Mouse (Mus musculus): Measurements from ENCODE around the gene Hadhb. TPM values are rescaled to one million over a fixed set of nuclear protein-coding genes. Genes with fewer than 3 reads are reported as not detected.

The Hadhb gene
- total RNA-seq (2021), result 1,000 to 10,000 TPM; 1,981 to 2,338 TPM
- polyA plus RNA-seq (2012; rRNA removed), result 1,187 and 1,731 TPM in 2 replicates
- long read RNA-seq, transcript Hadhb-203 (16 exons, 2,048 nt), result minor isoform, 1,509 of 3,885 reads
- long read RNA-seq, transcript Hadhb-201 (16 exons, 2,033 nt), result major isoform, 2,092 of 3,885 reads
- long read RNA-seq, transcript Hadhb-202 (16 exons, 2,045 nt), result minor isoform, 67 of 3,885 reads
- long read RNA-seq, partial matches to known transcripts, result 127 of 3,885 reads
- long read RNA-seq, other reads (novel, unspliced or antisense), result 89 of 3,885 reads

DNA sequence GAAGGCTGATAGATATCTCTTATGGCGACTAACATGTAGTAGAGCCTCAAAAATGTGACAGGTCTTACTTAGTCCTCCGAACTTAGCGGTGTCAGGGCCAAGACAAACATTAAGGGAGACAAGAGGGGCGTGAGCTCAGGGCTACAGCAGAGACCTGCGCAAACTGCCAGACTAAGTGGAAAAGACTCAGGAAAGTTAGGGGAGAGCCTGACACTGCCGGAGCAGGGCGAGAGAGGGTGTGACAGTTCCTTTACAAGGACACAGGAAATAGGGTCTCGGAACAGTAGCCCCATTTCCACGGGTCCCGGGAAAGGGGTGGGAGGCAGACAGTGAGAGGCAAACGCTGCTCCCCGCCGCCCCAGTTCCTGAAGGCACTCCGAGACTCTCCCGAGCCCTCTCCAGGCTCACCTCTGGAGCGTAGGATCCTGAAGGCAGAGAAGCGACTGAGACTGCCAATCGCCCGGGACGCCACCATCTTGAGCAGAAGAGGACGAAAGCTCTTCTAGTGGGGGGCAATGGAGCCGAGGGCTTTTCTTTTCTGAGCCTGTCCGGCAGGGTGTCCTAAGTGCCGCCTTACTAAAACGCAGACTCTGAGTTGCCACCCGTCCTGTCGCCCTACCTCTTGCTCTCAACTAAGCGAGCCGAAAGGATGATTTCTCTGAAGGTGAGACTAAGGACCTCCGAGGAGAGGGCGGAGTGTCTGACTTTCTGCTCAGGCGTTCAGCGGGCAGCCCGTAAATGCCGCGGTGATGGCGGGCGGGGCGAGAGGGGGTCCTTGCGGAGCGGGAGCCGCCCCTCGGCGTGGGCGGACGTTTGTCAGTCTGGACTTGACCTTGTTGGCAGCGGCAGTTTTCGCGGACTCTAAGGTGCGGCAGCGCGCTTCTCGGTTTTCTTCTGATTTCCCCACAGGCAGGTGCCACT is at the start of gene Hadhb, which contains the start of gene Hadha:
TSS of gene Hadhb (plus strand) at position 775 of the 921 bp plus-strand sequence.
TSS of gene Hadha (minus strand) at position 689 of the 921 bp plus-strand sequence.
- Histone ChIP-seq H3K79me2 (replicated peaks; ENCODE audit: control insufficient read depth, insufficient read depth, low read length) (peaks cover 5% of the 10 kb centered on the region; the same call in 1 of the 2 replicates), H3K9ac (ENCODE audit: low read depth, low read length) (peak within 1 kb of the TSS; percentile 93), H3K4me1 (ENCODE audit: control insufficient read depth, insufficient read depth, low read length) (peaks cover 3% of the 10 kb centered on the region), H3K27ac (peak within 1 kb of the TSS; percentile 98), H3K27me3 (ENCODE audit: control insufficient read depth, insufficient read depth, low read length) (no peaks in the 10 kb centered on the region), H3K4me3 (peak within 1 kb of the TSS; percentile 92), H3K36me3 (ENCODE audit: control insufficient read depth, insufficient read depth, low read length) (peaks cover 22% of the 10 kb centered on the region)
- DNase-seq, result peak; percentile 96 to 97
- peak; percentile 88 for TF ChIP-seq EP300 (IDR thresholded peaks at IDR 0.05; ENCODE audit: insufficient read depth, low read depth, low read length)
- peak; percentile 89 for TF ChIP-seq POLR2A (IDR thresholded peaks at IDR 0.05; ENCODE audit: insufficient read depth, low read depth, low read length)
- peak; percentile 27; the same call in 1 of the 2 replicates for TF ChIP-seq CTCF (IDR thresholded peaks at IDR 0.05)
- intact Hi-C loops (cut with DNase I), result loop anchor here (5.0 kb wide), 1 partner anchor 78 kb away; the partner anchor contains the start of gene Selenoi
- under 1% methylated on average over 53 of the region's 53 CpGs for WGBS

DNA sequence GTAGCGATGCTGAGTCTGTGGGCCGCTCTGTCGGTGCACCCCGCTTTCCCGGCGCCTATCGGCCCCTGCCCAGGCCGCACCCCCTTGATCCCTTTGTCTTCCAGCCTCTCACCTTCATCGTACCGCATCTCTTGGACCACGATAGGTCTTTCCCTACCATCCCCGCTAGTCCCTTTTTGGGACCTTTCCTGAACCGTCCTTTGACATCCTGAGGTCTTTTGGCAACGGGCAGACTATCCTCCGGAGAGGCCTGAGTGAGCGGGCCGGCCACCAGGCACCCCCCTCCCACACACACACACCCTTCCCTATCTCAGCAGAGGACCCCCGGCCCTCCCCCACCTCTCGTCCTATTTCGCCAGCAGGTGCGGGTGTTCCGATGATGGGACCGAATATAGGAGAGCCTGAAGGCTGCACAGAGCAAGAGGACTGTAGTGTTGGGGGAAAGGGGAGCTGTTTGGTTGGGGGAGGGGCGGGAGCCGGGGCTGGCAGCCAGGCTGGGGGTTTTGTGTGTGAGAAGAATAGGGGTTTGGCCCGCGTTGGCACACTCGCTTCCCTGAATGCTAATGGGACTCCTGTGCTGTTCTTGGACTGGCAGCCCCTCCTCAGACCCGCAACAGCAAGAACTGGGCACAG is 49.3 kb upstream of the Hadhb start, which contains the start of gene 3110082J24Rik:
TSS of gene 3110082J24Rik (minus strand) at position 419 of the 633 bp plus-strand sequence.
- Histone ChIP-seq H3K9ac (ENCODE audit: low read depth, low read length) (0 out of 2 replicates have a peak within 1 kb of the TSS, but pooled peaks have one; percentile 13), H3K36me3 (ENCODE audit: control insufficient read depth, insufficient read depth, low read length) (no peaks in the 10 kb centered on the region), H3K79me2 (replicated peaks; ENCODE audit: control insufficient read depth, insufficient read depth, low read length) (no peaks in the 10 kb centered on the region), H3K27ac (no peak within 1 kb of the TSS), H3K27me3 (ENCODE audit: control insufficient read depth, insufficient read depth, low read length) (peaks cover 8% of the 10 kb centered on the region), H3K4me1 (ENCODE audit: control insufficient read depth, insufficient read depth, low read length) (no peaks in the 10 kb centered on the region), H3K4me3 (peak within 1 kb of the TSS; percentile 44)
- TF ChIP-seq EP300 (IDR thresholded peaks at IDR 0.05; ENCODE audit: insufficient read depth, low read depth, low read length) (no peak), POLR2A (IDR thresholded peaks at IDR 0.05; ENCODE audit: insufficient read depth, low read depth, low read length) (no peak), CTCF (IDR thresholded peaks at IDR 0.05) (no peak)
- 7% methylated on average over 29 of the region's 29 CpGs for WGBS
- peak in 1 of 2 experiments; percentile 14 for DNase-seq
- intact Hi-C loops (cut with DNase I), result no loop called here

DNA sequence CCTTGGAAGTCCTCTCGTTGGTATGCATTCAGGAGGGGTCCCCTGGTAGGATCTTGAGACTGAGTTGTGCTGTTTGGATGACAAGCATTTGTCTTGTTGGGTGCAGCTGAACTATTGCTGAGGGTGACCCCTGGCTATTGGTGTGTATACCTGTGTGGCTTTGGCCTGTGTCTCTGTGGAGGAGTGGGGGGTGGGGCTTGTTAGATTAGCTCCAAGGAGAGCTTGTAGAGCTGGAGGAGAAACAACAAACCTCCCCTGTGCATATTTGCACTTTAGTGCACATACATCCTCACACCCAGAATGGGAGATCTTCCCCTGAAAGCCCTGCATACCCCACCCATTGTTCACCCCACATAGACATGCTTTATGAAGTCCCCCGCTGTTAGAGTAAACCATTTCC is 48.3 kb upstream of the Hadhb start:
- peak in 1 of 2 experiments; percentile 4 for DNase-seq
- H3K36me3 ChIP-seq (ENCODE audit: control insufficient read depth, insufficient read depth, low read length), result no peaks in the 10 kb centered on the region
- intact Hi-C loops (cut with DNase I), result no loop called here
- WGBS, result 56% methylated on average over 2 of the region's 2 CpGs
- H3K4me3 ChIP-seq, result no peak overlapping the region
- H3K27me3 ChIP-seq (ENCODE audit: control insufficient read depth, insufficient read depth, low read length), result peaks cover 8% of the 10 kb centered on the region
- no peaks in the 10 kb centered on the region; the same call in 1 of the 2 replicates for H3K4me1 ChIP-seq (ENCODE audit: control insufficient read depth, insufficient read depth, low read length)
- H3K79me2 ChIP-seq (replicated peaks; ENCODE audit: control insufficient read depth, insufficient read depth, low read length), result no peaks in the 10 kb centered on the region
- H3K9ac ChIP-seq (ENCODE audit: low read depth, low read length), result no peak overlapping the region
- H3K27ac ChIP-seq, result no peak overlapping the region
- TF ChIP-seq EP300 (IDR thresholded peaks at IDR 0.05; ENCODE audit: insufficient read depth, low read depth, low read length), result no peak
- TF ChIP-seq POLR2A (IDR thresholded peaks at IDR 0.05; ENCODE audit: insufficient read depth, low read depth, low read length), result no peak
- no peak for TF ChIP-seq CTCF (IDR thresholded peaks at IDR 0.05)

DNA sequence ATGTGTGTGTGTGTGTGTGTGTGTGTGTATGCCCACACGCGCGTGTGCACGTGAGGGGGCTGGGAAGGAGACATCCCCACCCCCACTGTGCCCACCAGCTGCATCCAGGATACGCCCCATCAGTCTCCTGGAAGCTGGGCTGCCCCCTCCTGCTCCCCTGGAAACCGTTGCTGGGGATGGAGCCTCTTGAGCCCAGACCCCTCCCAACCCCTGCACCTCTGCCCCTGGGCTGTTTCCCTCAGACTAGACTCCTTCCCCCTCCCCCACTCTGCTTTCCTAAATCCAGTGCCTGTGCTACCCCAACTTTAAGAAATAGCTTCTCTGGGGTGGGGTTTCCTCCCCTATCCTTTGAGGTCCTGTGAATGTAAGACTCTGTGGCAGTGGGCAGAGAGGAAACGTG is 47.9 kb upstream of the Hadhb start:
- peak in 1 of 2 experiments; percentile 4 for DNase-seq
- Histone ChIP-seq H3K36me3 (ENCODE audit: control insufficient read depth, insufficient read depth, low read length) (no peaks in the 10 kb centered on the region), H3K4me1 (ENCODE audit: control insufficient read depth, insufficient read depth, low read length) (no peaks in the 10 kb centered on the region; the same call in 1 of the 2 replicates), H3K27me3 (ENCODE audit: control insufficient read depth, insufficient read depth, low read length) (peaks cover 8% of the 10 kb centered on the region), H3K79me2 (replicated peaks; ENCODE audit: control insufficient read depth, insufficient read depth, low read length) (no peaks in the 10 kb centered on the region), H3K9ac (ENCODE audit: low read depth, low read length) (no peak overlapping the region), H3K27ac (no peak overlapping the region), H3K4me3 (no peak overlapping the region)
- intact Hi-C loops (cut with DNase I), result no loop called here
- WGBS, result 51% methylated on average over 7 of the region's 7 CpGs
- no peak for TF ChIP-seq CTCF (IDR thresholded peaks at IDR 0.05)

DNA sequence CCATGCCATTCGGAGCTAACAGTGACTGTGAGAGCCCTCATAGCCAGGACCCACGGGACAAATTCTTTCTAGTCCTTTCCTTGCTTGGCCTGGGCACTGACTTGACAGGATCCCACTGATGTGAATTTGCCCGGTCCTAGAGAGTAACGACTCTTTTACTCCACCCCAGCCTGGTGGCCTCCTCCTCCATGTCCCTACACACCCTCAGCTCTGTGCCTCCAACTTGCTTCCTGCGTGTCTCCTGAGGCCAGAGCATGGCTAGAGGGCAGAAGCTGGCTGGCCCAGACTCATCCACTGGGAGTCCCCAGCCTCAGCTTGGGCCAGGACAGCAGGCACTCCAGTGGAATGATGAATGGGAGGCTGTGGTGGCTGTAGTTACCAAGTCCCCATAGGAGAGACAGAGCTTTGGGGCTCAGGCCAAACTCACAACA is 47.4 kb upstream of the Hadhb start:
- Histone ChIP-seq H3K4me3 (no peak overlapping the region), H3K79me2 (replicated peaks; ENCODE audit: control insufficient read depth, insufficient read depth, low read length) (no peaks in the 10 kb centered on the region), H3K9ac (ENCODE audit: low read depth, low read length) (no peak overlapping the region), H3K27me3 (ENCODE audit: control insufficient read depth, insufficient read depth, low read length) (peaks cover 8% of the 10 kb centered on the region), H3K4me1 (ENCODE audit: control insufficient read depth, insufficient read depth, low read length) (no peaks in the 10 kb centered on the region; the same call in 1 of the 2 replicates), H3K36me3 (ENCODE audit: control insufficient read depth, insufficient read depth, low read length) (no peaks in the 10 kb centered on the region), H3K27ac (no peak overlapping the region)
- DNase-seq, result peak in 1 of 2 experiments; percentile 14
- TF ChIP-seq EP300 (IDR thresholded peaks at IDR 0.05; ENCODE audit: insufficient read depth, low read depth, low read length), result no peak
- TF ChIP-seq POLR2A (IDR thresholded peaks at IDR 0.05; ENCODE audit: insufficient read depth, low read depth, low read length), result no peak
- no peak for TF ChIP-seq CTCF (IDR thresholded peaks at IDR 0.05)
- intact Hi-C loops (cut with DNase I), result no loop called here
- WGBS, result 28% methylated on average over 5 of the region's 5 CpGs

Data from heart, adult 2 months (tissue).